Mouse (Mus musculus) gastrocnemius, adult 18-20 months (tissue): Measurements from ENCODE around the gene Msx1. TPM values are rescaled to one million over a fixed set of nuclear protein-coding genes. Genes with fewer than 3 reads are reported as not detected.
"Not testable (repeated sequence)": the region's sequence is repeated elsewhere in the genome, so short reads cannot be mapped to it uniquely, and the experiment has no call there.

Source experiments
- DNase-seq: peaks from one replicate; pipeline ENCODE4 v3.0.0; 2021; ENCODE audit warnings: low spot score
- long read RNA-seq, 2 experiments: library from polyadenylated mRNA; stranded (forward); transcript quantifications; one replicate each; pipeline ENCODE4 v2.0.0; 2021
- total RNA-seq, 2 experiments: library from RNA; stranded (reverse); gene quantifications; 2 replicates each; pipeline ENCODE4 v1.2.3; 2021

Msx1 gene
- total RNA-seq, result 1 to 10 TPM; 1.3 to 1.8 TPM
- long read RNA-seq, experiment 1, partial matches to known transcripts, result 0 of 3 reads
- long read RNA-seq, experiment 1, other reads (novel, unspliced or antisense), result 0 of 3 reads
- long read RNA-seq, experiment 2, result 0 reads

DNA sequence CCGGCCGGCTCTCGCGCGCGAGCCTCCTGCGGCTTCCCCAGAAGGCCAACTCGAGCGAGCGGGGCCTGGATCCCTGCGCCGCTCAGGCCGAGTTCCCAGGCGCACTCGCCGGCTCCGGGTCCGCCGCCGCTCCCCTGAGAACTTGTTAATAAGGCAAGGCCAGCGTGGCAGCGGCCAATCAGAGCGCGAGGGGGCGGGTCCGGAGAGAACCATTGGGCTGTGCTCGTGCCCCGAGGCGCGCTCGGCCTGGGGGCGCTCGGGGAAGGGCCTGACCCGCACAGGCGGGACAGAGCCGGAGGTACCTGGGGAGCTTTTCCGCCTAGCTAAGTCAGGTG lies at the start of gene Msx1:
Gene Msx1, minus strand, starts transcription at position 123 of the 335 bp plus-strand sequence.
- peak; percentile 88 for DNase-seq

DNA sequence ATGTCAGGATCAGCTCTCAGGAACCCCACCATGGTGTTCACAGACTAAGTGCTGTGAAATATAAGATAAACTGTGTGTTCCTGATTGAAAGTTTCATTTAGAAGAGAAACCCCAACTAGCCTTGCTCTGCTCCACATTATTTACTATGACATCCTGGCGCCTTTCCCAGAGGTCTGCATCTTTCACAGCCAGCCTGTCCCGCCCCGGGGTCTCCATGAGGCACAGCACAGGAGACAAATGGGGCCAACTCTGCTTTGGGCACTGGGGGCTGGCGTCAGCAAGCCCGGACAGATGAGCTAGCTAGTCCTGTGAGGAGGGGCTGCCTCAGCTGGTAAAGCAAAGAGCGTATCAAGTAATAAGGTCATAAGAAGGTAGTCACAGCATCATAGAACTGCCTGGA lies 41.1 kb upstream of the Msx1 start:
- DNase-seq, result no peak

DNA sequence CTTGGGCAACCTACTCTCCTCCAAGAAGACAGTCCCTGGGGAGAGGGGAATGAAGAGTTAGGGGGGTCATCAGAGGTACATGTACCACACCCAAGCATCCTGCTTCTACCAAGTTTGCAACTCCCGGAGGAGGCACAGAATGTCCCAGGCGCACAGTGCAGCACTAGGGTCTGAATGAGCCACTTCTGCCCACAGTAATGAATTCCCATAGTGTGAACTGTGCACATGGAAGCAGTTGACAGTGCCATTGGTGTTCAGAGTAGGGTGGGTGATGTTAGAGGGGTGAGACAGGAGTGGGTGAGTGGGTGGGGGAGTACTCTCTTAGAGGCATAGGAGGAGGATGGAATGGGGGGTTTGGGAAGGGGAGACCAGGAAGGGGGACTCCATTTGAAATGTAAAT lies 39.9 kb upstream of the Msx1 start:
- DNase-seq, result no peak

DNA sequence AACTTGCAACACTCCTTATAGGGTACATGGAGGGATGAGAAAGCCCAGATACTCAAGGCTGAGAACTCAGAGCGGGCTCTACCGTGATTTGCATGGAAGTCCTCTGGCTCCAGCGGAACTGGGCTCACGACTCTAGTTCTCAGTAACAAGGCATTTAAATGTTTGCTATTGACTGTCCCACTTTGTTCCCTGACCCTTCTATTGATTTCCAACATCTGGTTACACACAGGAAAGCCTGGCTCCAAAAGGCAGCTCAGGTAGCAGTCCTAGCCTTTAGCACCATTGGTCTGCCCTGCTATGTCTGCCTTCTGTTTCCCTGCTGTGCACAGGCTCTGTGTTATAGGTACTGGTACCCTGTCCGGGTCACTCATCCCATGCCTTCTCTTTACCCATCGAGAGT lies 36.5 kb upstream of the Msx1 start:
- DNase-seq, result no peak

DNA sequence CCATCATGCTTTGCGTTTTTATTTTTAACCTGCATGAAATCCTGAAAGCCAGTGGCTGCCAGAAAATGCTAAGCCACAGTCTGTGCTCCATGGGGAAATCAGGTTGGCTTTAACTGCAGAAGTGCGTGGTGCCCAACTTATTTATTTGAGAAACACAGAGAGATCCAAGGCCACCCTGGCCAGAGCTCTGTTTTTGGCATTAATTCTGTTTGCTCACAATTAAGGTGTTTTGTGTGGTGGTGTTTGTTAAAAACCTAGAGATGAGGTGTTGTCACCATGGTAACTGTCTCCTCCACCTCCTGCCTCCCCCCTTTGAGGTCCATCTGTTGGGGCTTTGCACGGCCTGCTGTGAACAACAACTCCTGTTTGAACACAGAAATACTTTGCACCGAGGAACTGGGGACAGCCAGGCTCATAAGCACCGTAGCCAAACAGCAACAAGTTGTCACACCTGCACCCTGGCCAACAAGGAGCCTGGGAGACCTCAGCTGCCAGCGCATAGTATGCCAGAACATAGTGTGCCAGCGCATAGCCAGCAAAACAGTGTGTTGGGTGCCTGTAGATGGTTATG lies 35.9 kb upstream of the Msx1 start:
- no peak for DNase-seq

DNA sequence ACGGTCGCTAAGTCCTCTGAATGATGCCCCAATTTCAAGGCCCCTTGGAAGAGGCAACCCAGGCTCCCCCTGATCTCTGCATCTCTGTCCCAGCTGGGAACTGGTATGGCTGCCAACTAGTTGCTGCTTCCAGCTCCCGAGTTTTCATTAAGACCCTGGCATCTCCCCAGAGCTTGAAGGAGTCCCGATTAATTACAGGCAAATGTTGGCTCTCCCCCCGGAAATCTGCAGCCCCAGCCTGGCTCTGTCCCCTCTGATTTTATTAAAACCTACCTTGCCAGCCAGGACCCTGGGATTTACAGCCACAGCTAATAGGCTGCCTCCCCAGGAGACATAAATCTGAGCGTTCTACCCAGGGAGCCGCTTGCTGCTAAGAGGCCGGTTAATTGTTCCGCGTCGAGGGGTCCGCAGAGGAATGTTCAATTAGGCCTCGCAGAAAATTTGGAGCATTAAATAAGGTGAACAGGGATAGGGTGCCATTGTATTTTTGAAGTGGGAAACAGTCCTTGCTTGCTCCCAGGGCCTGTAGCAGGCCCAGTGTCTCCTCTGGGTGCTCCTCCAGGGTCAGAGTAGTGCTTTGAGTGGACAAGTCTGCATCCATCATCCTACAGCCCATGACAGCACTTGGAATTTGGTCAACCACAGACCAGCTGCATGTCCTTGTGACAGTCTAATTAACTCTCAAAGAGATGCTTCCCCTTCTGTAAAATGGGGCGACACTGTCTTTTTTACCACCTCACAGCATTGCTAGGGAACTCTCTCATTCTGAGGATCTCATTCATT lies 33.6 kb upstream of the Msx1 start:
- DNase-seq, result no peak

DNA sequence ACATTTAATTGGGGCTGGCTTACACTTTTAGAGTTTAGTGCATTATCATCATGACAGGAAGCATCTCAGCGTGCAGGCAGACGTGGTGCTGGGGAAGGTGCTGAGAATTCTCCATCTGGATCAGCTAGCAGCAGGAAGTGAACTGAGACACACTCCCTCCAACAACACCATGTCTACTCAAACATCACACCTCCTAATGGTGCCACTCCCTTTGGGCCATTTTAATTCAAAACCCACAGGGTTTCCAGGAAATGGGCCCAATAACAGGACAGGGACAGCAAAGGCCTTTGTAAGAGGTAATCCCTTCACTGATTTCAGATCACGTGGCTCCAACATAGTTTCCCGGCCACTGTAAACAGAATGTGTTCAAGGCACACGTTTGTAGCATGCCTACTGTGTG lies 31.7 kb upstream of the Msx1 start:
- no peak for DNase-seq

DNA sequence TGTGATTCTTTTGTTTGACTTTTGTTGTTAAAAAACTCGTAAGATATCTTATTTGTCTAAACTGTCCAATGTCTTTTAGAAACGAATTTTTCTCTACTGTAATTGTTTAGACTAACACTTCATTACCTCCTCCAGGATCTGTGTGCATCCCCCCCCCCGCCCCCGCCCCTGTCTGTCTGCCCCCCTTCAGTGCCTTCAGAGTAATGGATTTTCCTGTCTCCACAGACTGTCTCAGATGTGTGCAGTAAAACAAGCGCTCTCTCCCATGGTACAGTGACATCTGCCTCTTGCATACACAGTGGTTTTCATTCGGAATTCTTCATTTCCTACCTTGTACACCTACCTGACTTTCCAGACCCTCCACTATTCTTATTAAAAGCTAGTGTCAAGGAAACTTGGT lies 29.9 kb upstream of the Msx1 start:
- no peak for DNase-seq

DNA sequence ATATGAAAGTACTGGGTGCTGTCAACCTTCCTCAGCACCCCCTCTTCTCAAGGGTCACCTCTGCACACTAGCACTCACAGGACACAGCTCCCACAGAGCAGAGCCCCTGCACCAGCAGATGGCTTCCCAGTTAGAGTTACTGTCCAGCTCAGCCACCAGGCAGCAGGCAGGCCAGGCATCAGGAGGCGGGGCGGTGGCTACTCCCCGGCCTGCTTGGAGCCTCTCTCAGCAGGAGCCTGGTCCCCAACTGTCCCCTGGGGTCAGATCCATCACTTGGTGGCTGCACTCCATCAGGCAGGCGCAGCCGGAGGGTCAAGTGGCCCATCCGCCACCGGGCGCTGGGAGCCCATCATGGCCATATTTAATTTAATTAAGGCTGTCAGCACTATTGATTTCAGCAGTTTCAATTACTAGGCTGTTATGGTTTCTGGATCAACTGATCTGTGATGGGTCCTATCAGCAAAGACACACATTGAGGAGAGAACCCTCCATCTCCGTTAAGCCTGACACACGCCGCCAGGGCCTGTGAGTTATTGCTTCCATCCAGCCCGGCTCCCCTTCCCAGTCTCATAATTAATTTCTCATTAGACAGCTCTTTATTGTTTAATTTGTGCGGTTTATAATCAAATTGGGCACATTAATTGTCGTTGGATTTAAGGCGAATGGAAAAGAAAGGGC lies 27.1 kb upstream of the Msx1 start:
- no peak for DNase-seq

DNA sequence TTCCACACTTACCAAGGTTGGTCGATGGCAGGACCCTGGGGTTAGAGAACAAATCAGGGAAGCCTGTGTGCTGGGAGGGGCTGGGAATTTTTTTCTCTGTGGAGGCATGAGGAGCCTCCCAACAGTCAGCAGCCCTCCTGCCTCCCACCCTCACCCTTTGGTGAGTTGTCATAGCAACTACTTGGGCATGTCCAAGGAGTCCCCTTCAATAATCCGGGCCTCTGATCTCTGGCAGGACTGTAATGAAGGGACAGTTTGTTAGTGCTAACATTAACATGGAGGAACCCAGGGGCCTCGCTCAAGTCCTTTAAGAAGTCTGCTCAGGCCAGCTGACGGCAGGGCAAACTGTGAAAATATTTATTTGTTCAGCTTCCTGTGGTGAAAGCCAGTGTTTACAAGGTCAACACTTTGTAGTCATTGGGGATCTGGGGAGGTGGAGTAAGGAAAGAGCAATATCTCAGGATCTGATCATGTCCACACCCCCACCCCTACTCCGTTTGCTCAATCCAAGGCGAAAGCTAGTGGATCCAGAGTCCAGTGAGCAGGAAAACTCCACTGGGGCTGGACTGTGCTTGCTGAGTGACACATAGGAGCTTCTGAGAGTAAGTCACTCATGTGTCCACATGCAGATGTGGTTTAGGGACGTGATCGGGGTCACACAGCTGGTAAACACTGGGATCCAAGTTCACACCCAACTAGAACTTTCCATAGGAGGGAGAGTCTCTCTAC lies 24.8 kb upstream of the Msx1 start:
- no peak for DNase-seq

DNA sequence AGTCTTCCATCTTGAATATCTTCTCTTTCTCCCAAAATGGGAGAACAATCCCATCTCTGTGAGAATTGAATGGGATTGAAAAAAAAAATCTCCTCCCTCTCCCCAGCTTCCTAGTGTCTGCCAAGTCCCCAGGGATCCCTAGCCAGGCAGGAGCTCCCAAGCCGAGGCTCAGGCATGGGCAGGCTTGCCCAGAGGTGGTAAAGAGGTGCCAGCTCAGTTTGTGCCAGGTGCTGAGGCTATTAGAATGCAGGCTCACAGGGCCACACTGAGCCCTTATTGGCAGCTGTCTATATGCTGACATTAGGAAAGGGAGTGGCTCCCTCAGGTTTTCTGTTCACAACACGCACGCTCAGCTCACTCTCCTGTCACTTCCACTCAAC lies 11.9 kb upstream of the Msx1 start:
- DNase-seq, result no peak

DNA sequence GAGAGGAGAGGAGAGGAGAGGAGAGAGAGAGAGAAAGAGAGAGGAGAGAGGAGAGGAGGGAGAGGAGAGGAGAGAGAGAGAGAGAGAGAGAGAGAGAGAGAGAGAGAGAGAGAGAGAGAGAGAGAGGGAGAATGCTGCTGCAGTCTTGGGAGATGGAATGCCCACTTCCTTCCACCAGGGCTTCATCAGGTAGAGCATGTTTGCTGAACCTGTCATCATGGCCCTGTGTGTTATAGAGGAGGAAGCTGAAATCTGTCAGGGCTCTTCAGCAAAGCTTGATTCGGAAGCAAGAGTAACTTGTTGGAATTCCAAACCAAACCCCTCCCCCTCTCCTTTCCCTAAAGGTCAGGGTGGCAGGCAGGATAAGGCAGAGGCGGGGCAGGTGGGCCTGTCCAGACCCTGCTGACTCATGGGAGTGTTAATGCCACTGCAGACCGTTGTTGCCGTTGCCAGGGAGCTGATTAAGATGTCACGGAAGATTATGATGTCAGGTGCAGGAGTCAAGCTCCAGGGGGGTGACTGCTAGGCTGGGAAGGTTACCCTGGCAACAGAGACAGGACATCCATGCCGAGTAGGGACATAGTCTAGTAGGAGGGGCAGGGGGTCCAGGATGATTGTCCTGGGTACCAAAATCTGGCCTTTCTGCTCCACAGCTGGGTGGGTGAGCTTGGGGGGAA lies 11.3 kb upstream of the Msx1 start:
- DNase-seq, result no peak

DNA sequence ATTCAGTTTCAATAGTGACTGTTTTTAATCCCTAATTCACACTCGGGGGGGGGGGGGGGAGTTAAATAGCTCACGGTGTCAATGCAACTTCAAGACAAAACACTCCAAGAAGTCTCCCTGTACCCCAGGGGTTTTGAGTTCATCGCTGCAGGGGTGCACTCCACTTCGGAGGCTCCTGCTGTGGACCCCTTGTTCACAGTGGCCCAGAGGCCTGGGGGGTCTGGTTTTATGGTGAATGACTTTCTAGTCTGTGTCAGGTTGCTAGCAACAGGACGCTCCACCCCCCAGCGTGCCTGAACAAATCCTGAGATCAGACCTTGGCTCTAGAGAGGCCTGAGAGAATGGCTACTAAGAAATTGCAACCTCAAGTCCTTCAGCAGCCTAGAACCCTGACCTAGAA lies 8.4 kb upstream of the Msx1 start:
- DNase-seq, result no peak

DNA sequence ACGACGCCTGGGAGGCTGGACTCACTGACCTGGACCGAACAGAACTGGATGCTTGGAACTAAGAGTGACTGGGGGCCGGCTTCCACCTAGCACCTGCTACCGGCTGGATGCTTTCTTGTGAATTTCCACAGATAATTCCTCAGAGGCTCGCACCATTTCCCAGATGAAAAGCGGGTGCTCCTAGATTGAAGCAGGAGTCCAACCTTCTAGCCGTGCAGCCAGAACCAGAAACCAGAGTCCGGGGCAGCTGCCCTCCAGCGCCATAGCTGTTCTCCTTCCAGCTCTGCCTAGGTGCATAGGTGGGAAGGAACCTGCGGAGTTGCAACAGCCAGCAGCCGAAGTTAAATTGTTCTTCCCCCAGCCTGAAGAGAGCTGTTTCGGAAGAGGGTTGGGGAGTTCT lies 7.6 kb upstream of the Msx1 start:
- DNase-seq, result no peak

DNA sequence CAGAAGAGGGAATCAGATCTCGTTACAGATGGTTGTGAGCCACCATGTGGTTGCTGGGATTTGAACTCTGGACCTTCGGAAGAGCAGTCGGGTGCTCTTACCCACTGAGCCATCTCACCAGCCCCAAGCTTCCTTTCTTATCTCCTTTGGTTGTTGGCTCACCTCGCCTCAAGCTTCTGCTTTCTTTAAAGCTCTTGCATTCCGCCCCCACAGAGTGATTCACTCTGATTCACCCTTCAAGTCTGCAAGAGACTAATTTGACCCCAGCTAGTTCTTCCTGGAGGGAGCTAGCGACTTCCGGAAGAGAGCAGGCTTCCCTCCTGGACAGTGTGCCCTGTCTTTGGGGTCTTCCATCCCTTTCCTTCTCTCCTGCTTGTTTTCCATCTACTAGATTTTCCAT lies 6.1 kb upstream of the Msx1 start:
- not testable (repeated sequence) for DNase-seq

DNA sequence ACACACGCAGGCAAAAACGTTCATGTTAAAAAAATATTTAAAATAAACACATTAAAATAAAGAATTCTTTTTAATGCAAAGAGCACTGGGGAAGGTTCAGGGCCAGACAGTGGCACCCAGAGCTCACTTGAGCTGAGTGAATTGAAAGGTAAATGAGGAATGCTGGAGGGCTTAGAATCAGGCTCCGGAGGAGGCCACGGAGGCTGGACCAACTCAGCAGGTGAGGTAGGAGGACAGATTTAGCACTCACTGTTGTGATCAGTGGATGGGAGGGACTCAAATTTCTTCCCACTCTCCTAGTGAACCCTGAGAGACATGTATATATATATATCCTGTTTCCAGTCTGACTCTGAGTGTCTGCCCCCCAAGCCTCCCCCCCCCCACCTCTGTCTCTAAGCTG lies 5.5 kb upstream of the Msx1 start:
- no peak for DNase-seq

DNA sequence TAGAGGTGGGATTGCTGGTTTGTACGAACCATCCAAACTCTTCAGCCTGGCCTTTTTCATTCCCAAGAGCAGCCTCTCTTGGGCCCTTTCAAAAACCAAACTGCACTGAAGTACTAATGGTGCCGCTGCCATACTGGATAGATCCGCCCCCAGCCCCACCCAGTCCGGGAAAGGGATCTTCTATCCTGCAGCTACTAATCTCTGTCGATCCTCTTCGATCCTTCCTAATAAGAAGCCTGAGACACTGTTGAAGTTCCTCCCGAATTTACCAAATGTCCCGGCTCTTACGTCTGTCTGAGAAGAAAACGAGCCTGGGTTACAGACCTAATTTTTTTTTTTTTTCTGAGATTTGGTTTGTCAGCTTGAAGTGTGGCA lies 4.9 kb upstream of the Msx1 start:
- no peak for DNase-seq

DNA sequence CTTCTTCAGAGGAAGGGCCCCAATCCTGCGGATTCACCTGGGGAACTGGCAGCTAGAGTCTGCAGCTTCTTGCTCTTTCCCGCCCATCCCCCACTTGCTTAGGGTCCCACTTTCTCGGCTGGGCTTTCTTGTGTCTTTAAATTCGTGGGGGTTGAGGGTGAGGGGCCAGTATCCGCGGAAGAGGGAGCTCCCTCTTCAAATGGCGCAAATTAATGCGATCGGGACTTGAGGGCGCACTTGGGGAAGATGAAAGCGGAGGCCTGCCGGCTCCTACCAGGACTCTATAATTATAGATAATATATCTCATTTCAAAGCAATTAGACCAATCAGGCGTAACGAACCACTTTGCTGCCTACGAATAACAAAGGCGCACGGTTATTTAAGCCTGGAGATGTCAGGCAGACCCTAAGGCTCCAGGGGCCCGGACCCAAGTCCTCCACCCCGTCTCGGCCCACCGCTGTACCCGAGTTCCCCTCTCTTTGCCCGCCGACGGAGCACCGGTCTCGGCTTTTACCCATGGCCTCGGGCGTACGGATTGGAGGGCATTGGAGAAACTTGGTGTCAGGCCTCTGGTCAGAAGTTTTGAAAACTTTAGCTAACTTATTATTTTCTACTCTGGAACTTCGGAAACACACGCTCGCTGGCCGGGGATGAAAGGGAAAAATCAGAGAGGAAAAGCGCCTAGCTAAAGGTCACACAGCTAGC lies 4.4 kb upstream of the Msx1 start:
- no peak for DNase-seq

DNA sequence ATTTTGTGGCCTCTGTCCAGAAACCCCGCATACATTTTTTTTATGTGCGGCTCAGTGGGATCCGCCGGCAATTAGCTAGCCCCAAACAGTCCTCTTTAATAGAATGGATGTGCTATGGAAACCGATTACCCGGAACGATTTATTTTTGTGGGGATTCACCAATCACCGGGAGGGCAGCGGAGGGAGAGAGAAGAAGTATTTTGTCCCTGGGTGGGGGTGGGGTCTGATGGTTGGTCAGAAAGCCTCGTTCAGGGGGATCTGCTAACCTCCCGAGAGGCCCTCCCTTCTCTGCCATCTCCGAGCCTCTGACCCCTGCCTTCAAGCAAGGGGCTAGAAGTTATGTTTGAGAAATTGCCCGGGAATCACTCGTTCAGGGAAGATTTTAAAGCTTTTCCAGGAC lies 3.6 kb upstream of the Msx1 start:
- no peak for DNase-seq

DNA sequence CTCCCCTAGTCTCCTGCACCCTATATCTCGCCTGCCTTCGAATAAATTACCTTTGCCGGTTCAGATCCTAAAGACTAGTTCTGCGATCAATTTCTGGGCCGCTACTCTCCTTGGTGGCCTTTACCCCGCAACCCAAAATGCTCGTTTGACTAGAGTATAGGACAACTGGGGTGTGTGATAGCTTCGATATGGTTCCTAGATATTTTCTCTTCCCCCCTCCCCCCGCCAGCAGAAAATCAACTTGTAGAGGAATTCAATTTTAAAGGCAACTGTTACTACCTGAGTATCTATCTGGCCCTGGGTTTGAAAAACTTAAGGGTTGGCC lies 3.2 kb upstream of the Msx1 start:
- no peak for DNase-seq
